Mouse (Mus musculus): ENCODE data around the gene Gtf3c6.
A peak's percentile ranks its signal among the peaks of the same experiment; 100 is the strongest.
"Not testable (repeated sequence)": the region's sequence is repeated elsewhere in the genome, so short reads cannot be mapped to it uniquely, and the experiment has no call there.

GRCm38 (mm10) chr10:40301181-40302075, 43.5 kb upstream of the Gtf3c6 start:
- TF ChIP-seq CTCF (conservative IDR thresholded peaks at IDR 0.05 in 1 of 2, IDR thresholded peaks at IDR 0.05 in 1 of 2; ENCODE audit: low read depth in 2 of 2, low read length in 2 of 2); RCOR1 (conservative IDR thresholded peaks at IDR 0.05; ENCODE audit: low read depth, low read length); KAT2A (IDR thresholded peaks at IDR 0.05; ENCODE audit: insufficient replicate concordance, low read length); MAFK (IDR thresholded peaks at IDR 0.05; ENCODE audit: insufficient replicate concordance, low read length); ZC3H11A (IDR thresholded peaks at IDR 0.05; ENCODE audit: low read depth, low read length): not testable (repeated sequence)
- TF ChIP-seq POLR2A (IDR thresholded peaks at IDR 0.05; ENCODE audit: low read depth, low read length), result peak; percentile 46; the same call in 1 of the 2 replicates

Measured in CH12.LX (cell line).